ENCODE assay signal across 9 mouse cellular contexts in genomic region chr3:68582103-68582740, GRCm38 (mm10).
DNase-seq lines count a peak whose midpoint lies in the region; ATAC-seq lines count a peak whose summit lies in the region.
"Had no signal": no experiment of that assay in that cellular context is flagged by ENCODE, and none has a peak within 500 bp of the region (broad histone marks: within the 10 kb centered on the region; RNA-seq: fewer than 3 reads in every experiment).

No protein-coding gene starts in this region.

- H3K9me3 ChIP-seq in kidney, embryonic 14.5 days (ENCODE audit: control insufficient read depth, low read length) = no peaks in the 10 kb centered on the region
- H3K9me3 ChIP-seq in heart, embryonic 16.5 days (replicated peaks; ENCODE audit: control insufficient read depth, low read length) = no peaks in the 10 kb centered on the region
- H3K9me3 ChIP-seq in midbrain, embryonic 10.5 days (replicated peaks) = no peaks in the 10 kb centered on the region

- H3K36me3 ChIP-seq in kidney, embryonic 14.5 days (ENCODE audit: control insufficient read depth, insufficient read depth, low read length) = no peaks in the 10 kb centered on the region
- no peaks in the 10 kb centered on the region for H3K36me3 ChIP-seq in heart, embryonic 16.5 days (ENCODE audit: control insufficient read depth, insufficient read depth)
- no peaks in the 10 kb centered on the region for H3K36me3 ChIP-seq in midbrain, embryonic 10.5 days

- 0 out of 2 replicates have a peak, but pooled peaks have one; percentile 10 for ATAC-seq in kidney, embryonic 14.5 days (ENCODE audit: low FRiP score, low TSS enrichment)
- no peak for ATAC-seq in heart, embryonic 16.5 days (replicated peaks; ENCODE audit: extremely low read depth, insufficient read depth, low FRiP score)

- peaks cover 26% of the 10 kb centered on the region for H3K4me1 ChIP-seq in kidney, embryonic 14.5 days (ENCODE audit: control insufficient read depth, insufficient read depth, low read length)
- H3K4me1 ChIP-seq in heart, embryonic 16.5 days (ENCODE audit: control insufficient read depth, insufficient read depth, low read length) = peaks cover 39% of the 10 kb centered on the region
- H3K4me1 ChIP-seq in midbrain, embryonic 10.5 days = peaks cover 54% of the 10 kb centered on the region

- no peak overlapping the region for H3K9ac ChIP-seq in kidney, embryonic 14.5 days (ENCODE audit: low read depth, low read length)
- peak overlapping the region; percentile 46 for H3K9ac ChIP-seq in heart, embryonic 16.5 days (ENCODE audit: low read length)

- no peak overlapping the region for H3K4me3 ChIP-seq in kidney, embryonic 14.5 days (ENCODE audit: low read length)
- no peak overlapping the region for H3K4me3 ChIP-seq in heart, embryonic 16.5 days (ENCODE audit: low read length)
- H3K4me3 ChIP-seq in midbrain, embryonic 10.5 days = no peak overlapping the region

- peak overlapping the region; percentile 2; the same call in 1 of the 2 replicates for H3K27ac ChIP-seq in kidney, embryonic 14.5 days (ENCODE audit: low read depth, low read length)
- H3K27ac ChIP-seq in heart, embryonic 16.5 days (ENCODE audit: low read length) = peak overlapping the region; percentile 90
- peak overlapping the region; percentile 87 for H3K27ac ChIP-seq in midbrain, embryonic 10.5 days (replicated peaks)
- H3K27ac ChIP-seq: macrophage had no signal

- no peak for DNase-seq in kidney, adult 8-10 months
- DNase-seq in ZHBTc4 (ENCODE audit: low read depth, low spot score) (peak; percentile 56), MN1 (ENCODE audit: low spot score) (no peak)
- no peak for DNase-seq in midbrain, embryonic 10.5 days (ENCODE audit: low spot score)
- no peak for DNase-seq in spleen, adult 12 weeks (ENCODE audit: low spot score)
- no peak for DNase-seq in layer of hippocampus, postnatal 14 days (ENCODE audit: low spot score in 2 of 2)

- H3K27me3 ChIP-seq in kidney, embryonic 14.5 days (ENCODE audit: control insufficient read depth, insufficient read depth, low read length) = no peaks in the 10 kb centered on the region
- no peaks in the 10 kb centered on the region for H3K27me3 ChIP-seq in heart, embryonic 16.5 days (ENCODE audit: control insufficient read depth, insufficient read depth, low read length)
- no peaks in the 10 kb centered on the region for H3K27me3 ChIP-seq in midbrain, embryonic 10.5 days (ENCODE audit: low read depth, poor library complexity, severe bottlenecking)

- no peak overlapping the region for H3K4me2 ChIP-seq in kidney, embryonic 14.5 days (replicated peaks; ENCODE audit: low read depth, low read length)
- peak overlapping the region; percentile 57; the same call in 1 of the 2 replicates for H3K4me2 ChIP-seq in heart, embryonic 16.5 days (ENCODE audit: low read depth, low read length)

- 78% methylated on average over 12 of the region's 12 CpGs for WGBS in kidney, embryonic 14.5 days
- WGBS in heart, embryonic 16.5 days = 76% methylated on average over 12 of the region's 12 CpGs
- WGBS in midbrain, embryonic 10.5 days = 82% methylated on average over 12 of the region's 12 CpGs

Comparison
In these comparisons a context has a peak if more than half of its experiments do, and no peak if none do; other contexts are left out.
1. H3K27ac ChIP-seq: peak in every context shown above with its lines; median percentile 90 in heart, embryonic 16.5 days; 87 in midbrain, embryonic 10.5 days; 2 in kidney, embryonic 14.5 days.